Mouse (Mus musculus): ENCODE data around the gene Foxn3. TPM values are rescaled to one million over a fixed set of nuclear protein-coding genes. Genes with fewer than 3 reads are reported as not detected.

Gene Foxn3
- total RNA-seq, 2 experiments from 2014 or later = 50.0 to 56.6 TPM

DNA sequence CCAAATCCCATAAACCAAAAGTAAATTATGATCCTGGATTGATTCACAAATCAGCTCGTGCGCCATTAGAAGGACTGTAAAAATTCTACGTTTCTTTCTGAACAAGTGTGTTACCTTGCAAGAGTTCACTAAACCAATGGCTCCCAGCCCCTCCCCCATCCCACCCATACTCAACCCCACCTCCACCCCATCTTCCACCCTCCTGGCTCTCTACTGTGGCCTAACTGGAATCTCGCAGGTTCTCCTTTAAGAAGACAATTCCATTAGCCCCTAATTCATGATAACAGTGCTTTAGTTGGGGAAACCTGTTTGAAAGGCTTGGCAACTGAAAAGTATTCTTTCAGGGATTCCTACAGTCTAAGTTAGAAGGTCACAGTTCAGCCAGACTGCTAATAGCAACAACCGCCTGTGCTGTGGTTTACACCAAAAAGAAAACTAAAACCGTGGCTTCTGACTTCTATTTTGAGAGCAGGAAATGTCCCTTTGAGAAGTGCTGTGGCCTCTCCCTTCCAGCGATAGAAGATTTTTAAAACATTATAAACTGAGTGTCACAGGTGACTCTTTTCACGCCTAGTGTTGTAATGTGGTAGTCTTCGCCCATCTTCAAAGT, 1.0 kb upstream of the Foxn3 start:
- DNase-seq (ENCODE audit: extremely low spot score in 1 of 2, low spot score in 1 of 2) = no peak

DNA sequence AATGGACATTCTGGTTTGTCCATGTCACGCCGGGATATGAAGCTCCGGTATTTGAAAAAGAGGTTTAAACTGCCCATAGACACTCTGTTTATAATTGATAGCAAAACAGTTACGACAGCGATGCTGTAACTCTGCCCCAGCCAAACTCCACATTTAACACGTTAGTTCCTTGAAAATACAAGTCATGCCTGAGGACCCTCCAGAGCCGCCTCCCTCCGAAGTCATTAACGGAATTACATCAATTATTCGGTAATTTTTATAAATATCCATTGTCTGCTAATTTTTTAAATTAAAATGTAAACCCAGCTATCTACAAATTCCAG, 554 bp downstream of the Foxn3 start:
- no peak for DNase-seq (ENCODE audit: extremely low spot score in 1 of 2, low spot score in 1 of 2)

DNA sequence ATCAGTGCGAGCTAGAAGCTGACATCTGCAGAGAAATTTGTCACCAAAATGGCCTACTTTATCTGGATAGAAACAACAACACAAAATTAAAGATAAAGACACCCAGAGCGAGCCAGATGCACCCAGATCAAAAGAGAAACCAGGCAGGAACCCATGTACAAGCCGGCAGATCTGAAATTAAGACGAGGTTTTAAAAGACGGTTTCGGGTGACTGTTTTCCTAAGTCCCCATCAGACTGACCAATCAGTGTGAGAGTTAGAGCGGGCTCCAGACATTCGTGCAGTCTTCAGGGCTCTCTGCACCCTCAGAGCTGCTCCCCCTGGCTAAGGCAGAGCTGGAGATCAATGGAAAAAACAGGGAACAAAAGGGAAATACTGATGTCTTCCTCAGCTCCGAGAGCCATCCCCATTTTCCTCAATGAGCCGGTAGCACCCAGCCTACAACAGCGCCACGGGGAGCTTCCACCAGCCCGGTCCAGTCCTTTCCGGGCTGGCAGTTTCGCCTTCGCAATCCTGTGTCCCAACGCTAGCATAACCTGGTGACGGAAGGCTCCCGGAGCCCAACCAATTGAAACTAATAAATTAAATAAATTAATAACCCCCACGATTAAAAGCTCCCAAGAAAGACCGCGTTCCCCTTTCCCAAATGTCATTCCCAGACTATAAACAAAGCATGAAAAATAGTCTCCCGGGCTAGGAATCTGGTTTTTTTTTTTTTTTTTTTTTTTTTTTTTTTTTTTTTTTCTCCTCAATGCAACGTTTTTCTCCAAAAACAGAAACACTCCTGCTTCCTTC, 1.1 kb downstream of the Foxn3 start:
- DNase-seq (ENCODE audit: extremely low spot score in 1 of 2, low spot score in 1 of 2) = peak; percentile 40 to 42

DNA sequence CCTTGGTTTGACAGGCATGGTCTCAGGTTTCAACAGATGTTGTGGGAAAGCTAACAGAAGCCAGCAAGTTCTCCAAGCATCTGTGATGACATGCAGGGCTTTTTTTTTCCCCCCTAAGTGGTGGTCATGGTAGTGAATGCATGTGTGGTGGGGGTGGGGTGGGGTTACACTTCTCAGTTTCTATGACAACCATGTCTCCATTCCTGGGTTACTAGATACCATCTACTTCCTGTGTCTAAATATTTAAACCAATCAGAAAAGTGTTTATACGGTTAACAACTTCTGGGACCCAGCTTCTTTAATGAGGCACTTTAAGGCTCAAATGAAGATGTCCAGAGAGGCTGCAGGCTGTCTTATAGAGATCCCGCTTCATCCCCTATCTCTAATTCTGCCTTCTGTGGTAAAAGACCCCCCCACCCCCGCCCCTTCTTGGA, 2.0 kb downstream of the Foxn3 start:
- DNase-seq (ENCODE audit: extremely low spot score in 1 of 2, low spot score in 1 of 2) = no peak

DNA sequence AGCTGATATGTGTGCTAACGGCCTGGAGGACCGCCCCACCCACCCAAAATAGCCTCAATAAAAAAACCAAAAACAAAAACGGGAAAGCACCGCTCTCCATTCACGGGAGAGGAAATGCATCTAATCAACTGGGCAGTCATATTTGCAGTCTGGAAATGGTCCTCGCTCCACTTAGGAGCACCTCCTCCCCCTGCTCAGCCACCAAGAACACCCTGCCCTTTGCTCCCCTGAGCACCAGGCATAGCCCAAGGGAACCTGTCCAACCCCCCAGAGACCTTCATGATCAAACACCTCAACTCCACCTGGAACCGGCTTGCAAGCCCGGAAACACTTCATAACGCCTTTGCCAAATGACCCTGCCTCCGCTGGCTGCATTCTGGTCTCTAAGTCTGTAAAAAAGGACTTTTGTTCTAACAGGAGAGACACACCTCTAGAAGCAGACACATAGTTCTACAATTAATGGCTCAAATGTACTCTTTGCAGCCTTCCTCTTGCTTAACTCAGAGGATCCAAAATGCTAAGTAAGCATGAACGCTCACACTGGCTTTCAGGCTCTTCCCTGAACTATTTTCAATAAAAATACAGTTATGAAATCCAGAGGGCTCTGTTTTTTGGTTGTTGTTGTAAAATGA, 2.6 kb downstream of the Foxn3 start:
- no peak for DNase-seq (ENCODE audit: extremely low spot score in 1 of 2, low spot score in 1 of 2)

DNA sequence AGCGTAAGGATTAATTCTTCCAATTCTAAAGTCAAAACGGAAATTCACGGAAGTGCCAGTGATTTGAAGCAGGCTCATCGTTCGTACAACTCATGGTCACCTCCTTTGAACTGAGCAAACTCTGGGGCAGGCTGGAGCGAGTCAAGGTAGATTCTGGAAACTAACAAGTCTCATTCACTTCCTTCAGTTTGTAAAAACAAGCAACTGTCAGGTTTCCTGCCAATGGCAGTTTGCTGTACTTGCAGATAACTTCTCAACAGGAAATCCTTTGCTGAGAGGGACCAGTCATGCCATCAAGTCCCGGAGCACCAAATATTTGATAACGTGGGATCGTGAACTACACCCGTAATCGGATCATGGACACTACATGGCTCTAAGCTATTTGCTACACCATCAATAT, 3.9 kb downstream of the Foxn3 start:
- no peak for DNase-seq (ENCODE audit: extremely low spot score in 1 of 2, low spot score in 1 of 2)

DNA sequence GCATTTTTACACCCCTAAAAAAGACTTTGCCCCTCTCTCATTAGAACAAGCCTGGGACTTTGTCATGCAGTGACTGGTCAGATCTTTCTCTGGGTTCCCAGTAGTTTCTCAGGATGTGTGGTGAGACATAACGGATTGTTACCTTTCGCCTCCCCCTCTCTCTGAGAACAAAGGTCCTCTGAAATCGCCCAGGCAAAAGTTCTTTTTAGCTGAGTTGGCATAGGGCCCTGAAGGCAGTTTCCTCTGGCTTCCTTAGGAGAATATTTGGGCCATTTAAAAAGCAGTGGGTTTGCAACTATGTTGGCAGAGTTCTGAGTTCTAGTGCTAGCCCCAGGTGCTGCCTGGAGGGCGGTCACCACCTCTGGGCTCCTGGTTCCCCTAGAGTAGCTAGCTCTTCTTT, 4.9 kb downstream of the Foxn3 start:
- no peak for DNase-seq (ENCODE audit: extremely low spot score in 1 of 2, low spot score in 1 of 2)

DNA sequence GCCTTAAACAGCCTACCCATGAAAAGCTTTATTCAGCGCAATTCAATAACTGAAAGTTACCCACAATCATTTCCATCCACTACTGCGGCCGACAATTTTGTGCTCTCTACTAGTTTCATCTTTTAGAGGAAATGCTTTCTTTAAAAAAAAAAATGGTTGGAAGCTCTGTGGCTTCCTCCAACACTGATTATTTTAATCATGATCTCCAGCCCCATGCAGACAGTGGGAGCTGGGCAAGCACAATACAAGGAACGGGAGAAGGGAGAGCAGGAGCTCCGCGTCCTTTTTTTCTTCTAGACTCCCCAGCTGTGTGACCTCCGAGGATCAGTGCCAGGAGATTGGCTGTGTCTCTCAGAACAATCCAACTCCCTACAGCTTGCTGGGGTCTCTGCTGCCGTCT, 5.9 kb downstream of the Foxn3 start:
- no peak for DNase-seq (ENCODE audit: extremely low spot score in 1 of 2, low spot score in 1 of 2)

DNA sequence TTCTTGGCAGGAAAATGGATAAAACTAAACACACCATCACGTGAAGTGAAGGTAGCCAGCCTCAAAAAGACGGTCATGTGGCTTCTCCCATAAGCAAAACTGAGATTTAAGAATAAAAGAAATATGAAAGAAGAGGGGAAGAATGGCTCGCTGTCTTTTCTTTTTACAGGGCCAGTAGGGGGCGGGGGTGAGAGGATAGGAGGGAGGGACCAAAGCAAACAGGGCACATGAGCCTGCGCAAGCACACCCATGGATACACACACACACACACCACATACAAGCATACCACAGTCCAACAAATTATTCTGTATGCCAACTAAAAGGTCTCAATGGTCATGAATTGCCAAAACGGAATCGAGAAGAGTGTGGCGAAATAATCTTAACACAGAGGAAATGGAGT, 12.8 kb downstream of the Foxn3 start:
- DNase-seq (ENCODE audit: extremely low spot score in 1 of 2, low spot score in 1 of 2) = no peak

DNA sequence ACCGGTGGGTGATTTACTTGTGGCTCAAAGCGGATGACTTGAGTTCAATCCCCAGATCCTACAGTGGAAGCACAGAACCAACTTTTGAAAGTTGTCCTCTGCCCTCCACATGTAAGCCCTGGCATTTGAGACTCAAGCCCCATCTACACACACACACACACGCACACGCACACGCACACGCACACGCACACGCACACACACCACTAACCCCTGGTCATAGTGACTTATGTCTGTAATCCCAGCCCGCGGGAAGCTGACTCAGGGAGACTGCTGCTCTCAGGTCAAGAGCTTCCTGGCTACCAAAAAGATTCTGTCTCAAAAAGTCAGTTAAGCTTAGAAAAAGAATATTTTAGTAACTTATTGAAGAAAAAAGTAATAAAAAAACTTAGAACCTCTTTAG, 13.6 kb downstream of the Foxn3 start:
- DNase-seq (ENCODE audit: extremely low spot score in 1 of 2, low spot score in 1 of 2) = no peak

DNA sequence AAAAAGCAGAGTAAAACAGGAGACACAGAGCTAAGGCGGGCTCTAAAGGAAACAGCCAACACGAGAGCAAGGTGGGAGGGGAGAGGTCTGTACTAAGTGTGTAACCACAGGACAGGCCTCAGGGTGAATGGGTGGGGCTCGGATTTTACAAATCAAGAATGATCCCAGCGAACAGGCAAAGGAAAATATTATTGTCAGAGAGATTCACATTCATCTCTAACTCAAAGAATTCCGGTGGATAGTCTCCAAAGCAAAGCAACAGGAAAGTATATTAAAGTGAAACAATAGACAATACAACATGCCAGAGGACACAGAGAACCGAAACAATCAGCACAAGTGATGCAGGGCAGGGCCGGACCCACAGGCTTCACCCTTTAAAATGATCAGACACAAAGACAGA, 15.0 kb downstream of the Foxn3 start:
- no peak for DNase-seq (ENCODE audit: extremely low spot score in 1 of 2, low spot score in 1 of 2)

DNA sequence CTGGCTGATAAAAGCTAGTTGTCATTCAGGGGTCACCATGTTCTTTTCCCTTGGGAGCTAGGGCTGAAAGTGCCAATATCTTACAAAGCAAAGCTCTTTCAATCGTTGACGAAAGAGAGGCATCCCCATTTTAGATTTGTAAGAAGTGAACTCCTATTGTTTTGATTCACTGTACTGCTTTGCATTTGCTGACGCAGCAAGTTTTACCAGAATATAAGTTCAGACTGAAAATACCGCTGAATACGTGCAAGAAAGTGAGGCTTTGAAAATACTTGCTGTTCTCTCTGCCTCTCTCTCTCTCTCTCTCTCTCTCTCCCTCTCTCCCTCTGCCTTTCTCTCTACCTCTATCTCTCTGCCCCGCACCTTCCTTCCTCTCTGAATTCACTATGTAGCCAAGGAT, 16.1 kb downstream of the Foxn3 start:
- DNase-seq (ENCODE audit: extremely low spot score in 1 of 2, low spot score in 1 of 2) = no peak

DNA sequence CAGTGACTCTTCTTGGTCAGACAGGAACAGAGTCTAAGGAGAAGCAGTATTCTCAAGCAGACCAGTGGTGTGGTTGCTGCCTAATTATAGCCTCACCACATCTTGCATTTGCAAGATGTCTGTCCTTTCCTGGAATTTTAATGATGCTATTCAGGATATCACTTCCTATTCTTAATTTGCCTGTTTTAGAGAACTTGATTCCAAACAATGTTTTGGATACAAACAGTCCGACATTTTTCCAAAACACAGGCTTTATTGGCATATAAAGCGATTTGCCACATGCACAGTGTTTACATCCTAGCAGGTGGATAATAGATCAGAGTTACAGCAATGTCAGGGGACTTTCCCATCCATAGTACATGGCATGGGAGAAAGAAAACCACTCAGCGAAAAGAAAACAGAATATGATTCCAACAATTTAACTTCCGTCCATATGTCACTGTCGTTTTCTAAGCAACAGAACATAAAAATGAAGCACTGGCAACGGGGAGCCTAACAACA, 18.1 kb downstream of the Foxn3 start:
- no peak for DNase-seq (ENCODE audit: extremely low spot score in 1 of 2, low spot score in 1 of 2)

DNA sequence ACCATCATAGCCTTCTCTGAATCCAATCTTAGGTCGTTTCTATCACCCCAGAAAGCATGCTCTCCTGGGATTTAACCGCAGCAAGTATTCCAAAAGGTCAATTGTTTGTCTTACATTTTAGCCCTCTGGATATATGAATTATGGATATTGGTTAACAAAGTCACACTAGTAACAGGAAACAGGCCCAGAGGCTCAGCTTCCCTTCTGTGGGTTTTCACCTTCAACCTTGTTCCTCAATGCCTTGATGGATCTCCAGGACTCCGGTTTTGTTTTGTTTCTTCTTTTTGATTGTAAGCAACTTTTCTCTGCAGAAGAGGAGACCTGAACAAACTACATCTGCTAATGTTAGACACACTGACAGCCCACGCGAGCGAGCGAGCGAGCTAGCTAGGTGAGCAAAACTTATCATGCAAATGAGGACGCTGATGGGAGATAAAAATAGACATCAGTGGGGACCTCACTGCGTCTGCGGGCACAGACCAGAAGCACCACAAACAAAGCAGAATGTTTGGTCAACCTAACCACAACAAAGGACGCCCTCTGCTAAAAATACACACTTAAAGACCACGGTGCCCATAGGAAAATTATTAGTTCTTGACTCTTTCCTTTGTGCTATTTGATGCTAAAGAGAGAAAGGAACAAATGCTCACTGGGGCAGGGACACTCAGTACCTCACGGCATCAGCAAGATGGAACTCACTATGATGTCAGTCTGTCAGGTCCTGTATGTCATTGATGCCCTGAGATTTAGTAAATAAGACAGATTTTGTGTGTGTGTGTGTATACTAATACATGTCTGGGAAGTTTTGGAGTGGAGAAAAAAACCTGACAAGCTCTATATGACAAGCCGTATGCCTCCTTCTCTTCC, 18.9 kb downstream of the Foxn3 start:
- no peak for DNase-seq (ENCODE audit: extremely low spot score in 1 of 2, low spot score in 1 of 2)

DNA sequence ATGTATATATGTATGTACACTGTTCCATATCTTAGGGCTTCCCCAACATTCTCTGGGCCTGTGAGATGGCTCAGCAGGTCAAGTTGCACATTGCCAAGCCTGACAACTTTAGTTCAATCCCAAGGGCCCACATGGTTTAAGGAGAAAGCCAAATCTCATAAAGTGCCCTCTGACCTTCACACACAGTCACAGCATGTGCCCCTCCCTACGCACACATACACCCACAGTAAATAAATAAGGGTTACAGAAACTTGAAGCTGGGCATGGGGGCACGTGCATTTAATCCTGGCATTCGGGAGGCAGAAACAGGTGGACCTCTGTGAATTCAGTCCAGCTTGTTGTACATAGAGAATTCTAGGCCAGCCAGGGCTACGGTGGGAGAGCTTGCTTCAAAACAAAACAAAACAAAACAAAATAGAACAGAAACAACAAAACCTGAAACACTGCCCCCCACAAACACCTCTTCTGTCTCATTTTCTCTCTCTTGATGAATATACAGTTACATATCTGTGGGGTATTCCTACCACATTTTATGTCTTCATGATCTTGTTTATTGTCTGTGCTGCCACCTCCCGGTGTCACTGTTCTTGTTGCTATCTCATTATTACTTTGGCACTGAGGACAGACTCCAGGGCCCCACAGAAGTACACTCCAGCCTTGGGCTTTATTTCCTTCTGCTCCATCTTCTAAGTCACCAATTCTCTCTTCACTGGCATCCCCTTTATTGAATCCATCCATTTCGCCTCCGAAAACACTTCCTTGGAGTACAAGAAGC, 19.8 kb downstream of the Foxn3 start:
- no peak for DNase-seq (ENCODE audit: extremely low spot score in 1 of 2, low spot score in 1 of 2)

DNA sequence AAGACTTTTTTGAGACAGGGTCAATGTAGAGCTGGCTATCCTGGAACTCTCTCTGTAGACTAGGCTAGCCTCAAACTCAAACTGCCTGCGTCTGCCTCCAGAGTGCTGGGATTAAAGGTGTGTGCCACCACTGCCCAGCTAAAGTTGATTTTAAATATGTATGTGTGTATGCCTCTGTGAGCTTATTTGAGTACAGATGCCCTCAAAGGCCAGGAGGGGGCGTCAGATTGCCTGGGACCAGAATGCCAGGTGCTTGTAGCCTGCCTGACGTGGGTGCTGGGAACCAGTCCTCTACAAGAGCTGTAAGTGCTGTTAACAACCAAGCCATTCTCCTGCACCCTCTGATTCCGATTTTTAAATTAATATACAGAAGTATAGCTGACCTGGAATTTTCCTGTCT, 23.2 kb downstream of the Foxn3 start:
- no peak for DNase-seq (ENCODE audit: extremely low spot score in 1 of 2, low spot score in 1 of 2)

DNA sequence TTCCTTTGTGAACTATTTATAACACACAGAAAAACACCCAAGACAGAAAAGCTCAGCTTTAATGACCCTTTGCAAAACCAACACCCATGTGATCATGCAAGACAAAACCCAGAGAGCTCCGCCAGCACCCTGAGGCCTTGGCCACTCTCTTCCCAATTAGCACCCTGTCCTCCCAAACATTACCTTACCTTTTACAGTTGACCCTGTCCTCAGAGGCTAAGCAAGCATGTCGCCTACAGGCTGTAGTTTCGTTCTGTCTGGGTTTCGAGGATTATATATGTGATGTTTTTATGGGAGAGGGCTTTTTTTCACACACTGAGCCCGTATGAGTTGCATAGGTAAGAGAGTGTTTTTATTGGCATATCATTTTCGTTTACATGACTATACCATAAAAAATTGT, 26.1 kb downstream of the Foxn3 start:
- DNase-seq (ENCODE audit: extremely low spot score in 1 of 2, low spot score in 1 of 2) = no peak

DNA sequence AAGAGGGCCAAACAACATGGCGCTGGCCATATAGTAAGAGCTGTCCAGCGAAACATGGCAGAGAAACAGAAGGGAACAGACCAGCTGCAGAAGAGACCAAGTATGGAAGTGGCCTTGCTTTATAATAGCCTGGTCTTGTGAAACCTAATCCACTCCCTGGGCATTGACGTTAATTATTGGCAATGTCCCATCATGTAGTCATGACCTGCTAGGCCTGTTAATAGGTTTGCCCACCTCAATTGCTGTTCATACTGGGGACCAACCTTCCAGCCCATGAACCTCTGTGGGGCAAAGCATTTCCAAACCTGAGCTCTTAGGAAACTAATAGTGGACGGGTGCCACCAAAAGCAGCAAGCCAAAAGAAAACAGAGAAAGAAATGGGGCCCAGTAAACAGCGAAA, 27.0 kb downstream of the Foxn3 start:
- no peak for DNase-seq (ENCODE audit: extremely low spot score in 1 of 2, low spot score in 1 of 2)

DNA sequence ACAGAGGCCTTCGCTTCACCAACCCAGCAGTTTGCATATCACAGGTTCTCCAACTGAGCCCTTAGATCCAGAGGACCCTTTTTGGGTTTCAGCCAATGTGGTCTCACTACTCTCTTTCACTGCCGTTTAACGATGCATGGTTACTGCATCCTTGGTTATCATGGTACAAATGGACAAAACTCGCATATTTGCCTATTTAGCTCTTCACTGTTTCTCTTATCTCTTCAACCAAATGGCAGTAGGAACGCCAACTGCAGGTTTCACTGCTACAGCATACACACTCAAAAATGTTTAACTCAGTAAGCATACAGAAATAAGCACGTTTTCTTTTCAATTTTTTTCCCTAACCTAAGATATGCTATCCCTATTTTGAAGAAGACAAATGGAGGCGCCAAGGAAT, 31.0 kb downstream of the Foxn3 start:
- no peak for DNase-seq (ENCODE audit: extremely low spot score in 1 of 2, low spot score in 1 of 2)
